Mouse (Mus musculus): ENCODE data around the gene Stk38. TPM values are rescaled to one million over a fixed set of nuclear protein-coding genes. Genes with fewer than 3 reads are reported as not detected.
"Not testable (repeated sequence)": the region's sequence is repeated elsewhere in the genome, so short reads cannot be mapped to it uniquely, and the experiment has no call there.

Gene Stk38
- total RNA-seq, 2 experiments from 2014 or later, result 57.0 to 61.1 TPM

DNA sequence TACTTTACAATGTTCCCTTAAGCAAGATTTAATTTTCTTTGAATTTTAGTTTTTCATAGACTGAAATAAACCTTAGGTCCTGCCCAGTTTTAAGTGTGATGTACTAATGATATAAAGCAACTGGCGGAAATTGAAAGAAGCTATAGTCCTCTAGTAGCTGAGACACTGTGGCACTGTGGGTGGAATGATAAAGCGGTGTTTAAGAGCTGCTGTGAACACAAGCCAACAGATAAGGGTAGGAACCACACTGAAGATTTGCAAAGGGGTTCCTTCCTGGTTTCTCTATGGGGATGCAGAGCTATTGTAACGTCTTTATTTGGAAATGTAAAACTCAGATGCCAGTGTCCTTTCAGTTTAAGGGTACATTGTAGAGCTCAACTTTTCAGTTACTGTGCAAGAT lies 33.8 kb upstream of the Stk38 start:
- DNase-seq (ENCODE audit: low spot score in 2 of 2), result not testable (repeated sequence)

DNA sequence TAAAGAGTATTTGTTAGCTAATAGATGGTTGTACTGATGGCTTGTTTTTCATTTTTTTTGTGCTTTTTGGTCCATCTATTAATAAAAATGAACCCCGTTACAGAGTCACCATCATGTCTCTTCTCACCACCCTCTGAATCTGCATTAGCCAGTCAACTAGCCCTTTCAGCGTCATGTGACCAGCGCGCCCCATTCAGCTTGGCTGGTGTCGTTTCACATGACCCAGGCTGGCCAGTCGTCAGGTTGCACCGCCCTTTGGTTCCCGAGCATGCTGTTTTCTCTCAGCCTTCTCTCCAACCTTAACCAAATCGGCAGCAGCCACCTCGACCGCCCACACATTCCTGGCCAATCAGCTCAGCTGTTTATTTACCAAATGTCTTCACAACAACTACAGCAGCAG lies 31.6 kb upstream of the Stk38 start:
- DNase-seq (ENCODE audit: low spot score in 2 of 2), result no peak

DNA sequence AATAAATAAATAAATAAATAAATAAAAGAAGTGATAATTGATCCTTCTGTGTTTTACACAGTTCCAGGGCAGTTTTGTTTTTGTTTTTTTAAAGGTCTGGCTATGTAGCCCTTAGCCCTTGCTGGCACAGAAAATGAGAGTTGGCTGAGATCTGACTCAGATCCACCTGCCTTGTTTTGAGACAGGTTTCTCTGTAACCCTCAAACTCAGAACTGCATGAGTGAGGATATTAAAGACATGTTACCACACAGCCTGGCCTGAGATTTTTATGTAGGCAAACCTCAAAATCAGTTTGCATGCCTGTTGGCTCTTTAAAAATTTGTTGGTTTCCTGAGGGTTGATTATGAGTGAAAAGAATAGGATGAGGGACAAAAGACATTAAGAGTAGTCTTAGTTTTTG lies 27.7 kb upstream of the Stk38 start:
- DNase-seq (ENCODE audit: low spot score in 2 of 2), result no peak

GRCm38 (mm10) chr17:29034264-29034663 lies 26.5 kb upstream of the Stk38 start:
- DNase-seq (ENCODE audit: low spot score in 2 of 2), result no peak

GRCm38 (mm10) chr17:29033569-29034061 lies 25.8 kb upstream of the Stk38 start:
- no peak for DNase-seq (ENCODE audit: low spot score in 2 of 2)

- DNase-seq (ENCODE audit: low spot score in 2 of 2), result peak; percentile 98 to 99
Observed at GRCm38 (mm10) chr17:29032274-29033069, 24.7 kb upstream of the Stk38 start, which contains the start of gene Srsf3. Gene Srsf3 (plus strand): TSS chr17:29032628.

DNA sequence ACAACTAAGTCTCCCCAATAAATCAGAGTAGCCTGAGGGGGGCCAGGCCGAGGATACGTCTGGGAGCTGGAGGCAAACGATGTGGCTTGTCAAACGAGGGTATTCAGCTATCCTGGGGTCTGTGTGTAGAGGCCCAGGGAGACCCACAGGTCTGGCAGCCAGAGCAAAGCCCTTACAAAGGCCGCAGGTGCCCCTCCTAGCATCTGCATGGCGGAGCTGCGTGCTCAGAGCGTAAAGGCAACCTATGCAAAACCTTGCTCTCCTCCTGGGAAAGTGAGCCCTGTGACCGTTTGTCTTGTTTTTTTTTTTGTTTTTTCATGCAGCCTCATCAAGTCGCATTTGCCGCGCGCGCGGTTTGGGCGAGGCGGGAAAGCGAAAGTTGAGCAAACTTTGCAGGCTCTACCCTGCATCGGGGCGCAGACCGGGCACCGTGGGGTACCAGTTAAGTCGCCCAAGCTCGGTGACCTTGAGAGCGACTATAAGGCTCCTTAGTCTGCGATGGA lies 24.0 kb upstream of the Stk38 start:
- DNase-seq (ENCODE audit: low spot score in 2 of 2), result no peak

- not testable (repeated sequence) for DNase-seq (ENCODE audit: low spot score in 2 of 2)
Observed at GRCm38 (mm10) chr17:29031085-29031711, 23.4 kb upstream of the Stk38 start.

DNA sequence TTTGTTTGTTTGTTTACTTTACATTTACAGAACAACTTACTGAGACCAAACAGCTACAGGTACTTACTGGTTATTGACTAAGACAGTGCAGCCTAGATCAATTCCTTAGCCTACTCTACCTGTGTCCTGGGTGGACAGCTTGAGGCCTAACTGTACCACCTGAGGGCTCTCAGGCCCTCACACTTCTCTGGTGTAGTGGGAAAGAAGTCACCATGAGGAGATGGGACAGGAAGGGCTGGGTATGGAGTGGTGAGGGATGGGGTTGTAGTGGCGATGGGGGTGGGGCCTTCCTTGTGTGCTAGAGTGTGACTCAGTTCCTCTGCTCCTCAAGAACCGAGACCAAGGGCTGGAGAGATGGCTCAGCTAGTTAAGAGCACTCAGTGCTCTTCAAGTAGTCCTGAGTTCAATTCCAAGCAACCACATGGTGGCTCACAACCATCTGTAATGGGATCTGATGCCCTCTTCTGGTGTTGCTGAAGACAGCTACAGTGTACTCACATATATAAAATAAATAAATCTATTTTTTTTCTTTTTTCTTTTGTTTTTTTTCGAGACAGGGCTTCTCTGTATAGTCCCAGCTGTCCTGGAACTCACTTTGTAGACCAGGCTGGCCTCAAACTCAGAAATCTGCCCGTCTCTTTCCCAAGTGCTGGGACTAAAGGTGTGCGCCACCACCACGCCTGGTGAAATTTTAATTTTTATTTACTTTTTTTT lies 22.7 kb upstream of the Stk38 start:
- no peak for DNase-seq (ENCODE audit: low spot score in 2 of 2)

DNA sequence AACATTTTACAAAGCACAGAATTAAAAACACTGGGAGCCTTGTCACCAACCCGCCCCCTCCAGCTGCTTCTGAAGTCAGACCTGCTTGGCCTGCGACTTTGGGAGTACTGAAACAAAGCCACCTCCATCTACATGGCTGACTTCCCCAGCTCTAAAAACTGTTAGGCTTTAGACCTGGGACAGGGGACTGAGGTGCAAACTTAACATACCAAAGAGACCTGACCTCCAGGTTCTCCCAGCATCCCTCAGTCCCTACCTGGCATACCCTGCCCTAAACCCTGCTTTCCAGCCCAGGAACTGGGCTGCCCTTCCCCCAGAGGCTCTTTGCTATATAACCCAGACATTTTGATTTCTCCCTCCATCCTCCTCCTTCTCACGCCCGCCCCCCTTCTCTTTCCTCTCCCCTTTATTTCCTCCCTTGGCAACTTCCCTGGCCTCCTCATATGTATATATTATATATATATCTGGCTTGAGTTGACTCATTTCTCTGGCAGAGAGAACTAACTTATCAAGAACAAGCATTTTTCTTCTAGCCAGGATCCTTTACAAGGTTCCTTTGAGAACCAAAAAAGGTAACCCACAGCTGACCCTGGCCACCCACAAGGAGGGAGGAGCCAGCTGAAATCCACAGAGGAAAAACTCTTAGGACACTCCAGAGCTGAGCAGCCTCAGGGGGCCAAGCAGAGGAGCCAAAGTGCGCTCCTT lies 19.0 kb upstream of the Stk38 start:
- no peak for DNase-seq (ENCODE audit: low spot score in 2 of 2)

GRCm38 (mm10) chr17:29024896-29025565 lies 17.2 kb upstream of the Stk38 start:
- DNase-seq (ENCODE audit: low spot score in 2 of 2), result no peak

GRCm38 (mm10) chr17:29024047-29024892 lies 16.5 kb upstream of the Stk38 start:
- DNase-seq (ENCODE audit: low spot score in 2 of 2), result no peak

GRCm38 (mm10) chr17:29023346-29023745 lies 15.6 kb upstream of the Stk38 start:
- DNase-seq (ENCODE audit: low spot score in 2 of 2), result no peak

DNA sequence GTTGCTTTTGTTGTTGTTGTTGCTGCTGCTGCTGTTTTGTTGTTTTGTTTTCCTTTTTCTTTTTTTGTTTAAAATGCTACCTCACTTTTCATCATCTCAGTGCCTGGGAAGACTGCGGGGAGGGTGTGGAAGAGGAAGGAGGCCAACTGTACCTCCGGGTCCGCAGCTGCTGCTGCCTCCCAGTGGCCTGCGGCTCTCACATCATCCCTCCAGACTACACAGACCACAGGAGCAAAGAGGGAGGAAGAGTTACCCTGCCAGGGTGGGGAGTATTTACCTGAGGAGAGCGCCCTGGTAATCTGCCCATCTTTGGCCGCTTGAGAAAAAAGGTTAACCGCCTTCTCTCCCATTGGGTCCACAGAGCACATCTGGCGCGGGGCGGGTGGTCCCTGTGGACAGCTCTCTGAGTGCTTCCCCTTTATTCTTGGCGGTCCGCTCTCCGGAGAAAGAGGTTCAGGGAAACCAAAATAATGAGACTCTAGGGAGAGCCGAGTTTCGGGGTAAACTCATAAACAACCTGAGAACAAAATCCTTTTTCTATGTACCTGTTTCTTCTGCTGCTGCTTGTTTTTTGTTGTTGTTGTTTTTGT lies 14.5 kb upstream of the Stk38 start:
- DNase-seq (ENCODE audit: low spot score in 2 of 2), result no peak

DNA sequence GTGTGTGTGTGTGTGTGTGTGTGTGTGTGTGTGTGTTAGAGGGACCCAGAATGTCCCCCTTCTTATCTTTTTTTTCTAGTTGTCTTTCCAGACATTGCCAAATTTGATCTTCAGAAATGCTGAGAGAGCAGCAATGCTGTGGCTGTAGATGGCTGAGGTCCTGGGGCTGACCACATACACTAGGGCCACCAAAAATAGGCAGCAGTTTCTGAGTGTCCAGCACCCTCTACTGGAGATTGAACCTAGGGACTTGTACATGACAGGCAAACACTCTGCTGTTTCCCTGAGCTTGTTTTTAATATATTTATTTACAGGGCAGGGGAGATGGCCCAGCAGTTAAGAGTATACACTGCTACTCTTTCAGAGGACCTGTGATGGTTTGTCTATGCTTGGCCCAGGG lies 12.6 kb upstream of the Stk38 start:
- DNase-seq (ENCODE audit: low spot score in 2 of 2), result no peak

- no peak for DNase-seq (ENCODE audit: low spot score in 2 of 2)
Observed at GRCm38 (mm10) chr17:29019391-29019790, 11.6 kb upstream of the Stk38 start.

GRCm38 (mm10) chr17:29018292-29018984 lies 10.6 kb upstream of the Stk38 start:
- no peak for DNase-seq (ENCODE audit: low spot score in 2 of 2)

DNA sequence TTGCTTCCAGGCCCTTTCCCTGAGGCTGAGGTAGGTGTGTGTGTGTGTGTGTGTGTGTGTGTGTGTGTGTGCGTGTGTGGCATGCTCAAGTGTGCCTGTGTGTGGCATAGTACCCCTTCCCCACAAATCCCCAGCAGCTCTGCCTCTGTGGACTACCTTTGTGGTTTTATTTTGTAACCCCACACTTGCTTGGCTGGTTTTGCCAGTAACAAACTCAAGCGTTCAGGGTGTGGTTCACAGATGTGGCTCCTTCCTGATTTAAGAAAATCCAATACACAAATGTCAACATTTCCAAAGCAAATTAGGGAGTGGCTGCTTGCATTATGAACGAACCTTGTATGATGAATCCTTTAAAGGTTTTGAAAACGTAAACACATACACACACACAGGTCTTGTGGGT lies 8.9 kb upstream of the Stk38 start:
- DNase-seq (ENCODE audit: low spot score in 2 of 2), result no peak

DNA sequence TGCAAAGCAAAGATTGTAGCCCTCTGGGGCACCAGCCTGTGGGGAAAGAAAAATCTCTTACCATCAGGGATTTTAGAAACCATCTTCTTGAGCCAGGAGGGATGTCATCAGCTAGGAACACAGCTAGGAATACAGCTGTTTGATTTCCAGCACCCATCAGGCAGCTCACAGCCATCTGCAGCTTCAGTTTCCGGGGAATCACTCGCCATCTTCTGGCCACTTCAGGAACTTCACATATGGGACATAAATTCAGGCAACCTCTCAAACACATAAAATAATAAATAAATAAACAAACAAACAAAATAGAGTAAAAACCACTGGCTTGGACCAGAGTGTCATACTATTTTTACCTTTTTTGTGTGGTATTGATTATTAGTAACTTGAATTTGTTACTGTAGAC lies 7.8 kb upstream of the Stk38 start:
- no peak for DNase-seq (ENCODE audit: low spot score in 2 of 2)
